Mouse (Mus musculus): ENCODE measurements around the gene Bdh1. TPM values are rescaled to one million over a fixed set of nuclear protein-coding genes. Genes with fewer than 3 reads are reported as not detected.

Bdh1 gene
- polyA plus RNA-seq, 1 experiment from 2014 or later: 208 TPM

DNA sequence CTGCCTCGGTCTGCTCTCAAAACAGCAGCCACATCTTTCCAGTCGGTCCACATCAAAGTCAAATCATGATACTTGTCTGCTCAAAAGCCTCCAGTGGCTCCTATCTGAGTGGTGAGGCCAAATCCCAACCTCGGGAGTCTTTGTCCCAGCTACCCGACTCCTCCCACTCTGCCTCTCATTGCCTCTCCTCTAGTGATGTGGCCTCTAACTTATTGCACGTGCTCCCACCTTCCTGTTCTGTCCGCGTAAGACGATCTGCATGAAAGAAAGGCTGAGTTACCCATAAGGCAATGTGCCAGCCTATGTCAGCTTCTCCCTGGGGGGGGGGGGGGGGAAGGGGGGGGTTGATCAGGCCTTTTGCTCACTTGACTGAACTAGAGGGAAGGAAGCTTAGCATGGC lies 20.0 kb upstream of the Bdh1 start:
- Histone ChIP-seq H3K27me3 (ENCODE audit: insufficient read depth, low read length) (no peaks in the 10 kb centered on the region), H3K4me3 (ENCODE audit: low read depth, low read length) (no peak overlapping the region), H3K9me3 (ENCODE audit: low read length) (peaks cover 3% of the 10 kb centered on the region), H3K27ac (ENCODE audit: low read depth) (no peak overlapping the region), H3K9ac (replicated peaks) (no peak overlapping the region), H3K4me1 (ENCODE audit: insufficient read depth) (no peaks in the 10 kb centered on the region), H3K4me2 (ENCODE audit: low read depth, low read length) (no peak overlapping the region), H3K36me3 (replicated peaks; ENCODE audit: insufficient read depth, low read length) (no peaks in the 10 kb centered on the region)
- 39% methylated on average over 8 of the region's 8 CpGs for WGBS (ENCODE audit: insufficient replicate concordance)
- ATAC-seq: no peak
- no peak for DNase-seq
- TF ChIP-seq CTCF (IDR thresholded peaks at IDR 0.05; ENCODE audit: low read depth): no peak
- TF ChIP-seq EP300 (IDR thresholded peaks at IDR 0.05; ENCODE audit: low read depth): no peak

GRCm38 (mm10) chr16:31403971-31404370 lies 18.1 kb upstream of the Bdh1 start:
- TF ChIP-seq CTCF (IDR thresholded peaks at IDR 0.05; ENCODE audit: low read depth) (no peak), EP300 (IDR thresholded peaks at IDR 0.05; ENCODE audit: low read depth) (no peak)
- Histone ChIP-seq H3K9ac (replicated peaks) (no peak overlapping the region), H3K27me3 (ENCODE audit: insufficient read depth, low read length) (no peaks in the 10 kb centered on the region), H3K4me3 (ENCODE audit: low read depth, low read length) (no peak overlapping the region), H3K9me3 (ENCODE audit: low read length) (peaks cover 4% of the 10 kb centered on the region; the same call in 1 of the 2 replicates), H3K27ac (ENCODE audit: low read depth) (no peak overlapping the region), H3K4me1 (ENCODE audit: insufficient read depth) (no peaks in the 10 kb centered on the region), H3K4me2 (ENCODE audit: low read depth, low read length) (no peak overlapping the region), H3K36me3 (replicated peaks; ENCODE audit: insufficient read depth, low read length) (no peaks in the 10 kb centered on the region)
- no peak for ATAC-seq
- 84% methylated on average over 4 of the region's 4 CpGs for WGBS (ENCODE audit: insufficient replicate concordance)
- DNase-seq: no peak

- Histone ChIP-seq H3K27me3 (ENCODE audit: insufficient read depth, low read length) (no peaks in the 10 kb centered on the region), H3K9ac (replicated peaks) (no peak overlapping the region), H3K36me3 (replicated peaks; ENCODE audit: insufficient read depth, low read length) (no peaks in the 10 kb centered on the region), H3K4me2 (ENCODE audit: low read depth, low read length) (no peak overlapping the region), H3K9me3 (ENCODE audit: low read length) (peaks cover 4% of the 10 kb centered on the region; the same call in 1 of the 2 replicates), H3K4me3 (ENCODE audit: low read depth, low read length) (no peak overlapping the region), H3K4me1 (ENCODE audit: insufficient read depth) (no peaks in the 10 kb centered on the region), H3K27ac (ENCODE audit: low read depth) (no peak overlapping the region)
- WGBS (ENCODE audit: insufficient replicate concordance): 64% methylated on average over 1 of the region's 1 CpGs
- peak; percentile 55 for TF ChIP-seq CTCF (IDR thresholded peaks at IDR 0.05; ENCODE audit: low read depth)
- TF ChIP-seq EP300 (IDR thresholded peaks at IDR 0.05; ENCODE audit: low read depth): no peak
- DNase-seq: no peak
- ATAC-seq: no peak
Observed at GRCm38 (mm10) chr16:31405040-31405439, 17.0 kb upstream of the Bdh1 start.

- H3K27ac ChIP-seq (ENCODE audit: low read depth): no peak overlapping the region
- 66% methylated on average over 3 of the region's 3 CpGs for WGBS (ENCODE audit: insufficient replicate concordance)
- DNase-seq: no peak
- no peak overlapping the region for H3K9ac ChIP-seq (replicated peaks)
- H3K9me3 ChIP-seq (ENCODE audit: low read length): peaks cover 4% of the 10 kb centered on the region; the same call in 1 of the 2 replicates
- ATAC-seq: no peak
- H3K36me3 ChIP-seq (replicated peaks; ENCODE audit: insufficient read depth, low read length): no peaks in the 10 kb centered on the region
- no peak overlapping the region for H3K4me2 ChIP-seq (ENCODE audit: low read depth, low read length)
- H3K4me1 ChIP-seq (ENCODE audit: insufficient read depth): no peaks in the 10 kb centered on the region
- no peaks in the 10 kb centered on the region for H3K27me3 ChIP-seq (ENCODE audit: insufficient read depth, low read length)
- H3K4me3 ChIP-seq (ENCODE audit: low read depth, low read length): no peak overlapping the region
- TF ChIP-seq CTCF (IDR thresholded peaks at IDR 0.05; ENCODE audit: low read depth) (no peak), EP300 (IDR thresholded peaks at IDR 0.05; ENCODE audit: low read depth) (no peak)
Observed at GRCm38 (mm10) chr16:31407872-31408271, 14.2 kb upstream of the Bdh1 start.

- ATAC-seq (no peak), DNase-seq (no peak)
- Histone ChIP-seq H3K4me2 (ENCODE audit: low read depth, low read length) (no peak overlapping the region), H3K27me3 (ENCODE audit: insufficient read depth, low read length) (no peaks in the 10 kb centered on the region), H3K9me3 (ENCODE audit: low read length) (peaks cover 4% of the 10 kb centered on the region; the same call in 1 of the 2 replicates), H3K4me1 (ENCODE audit: insufficient read depth) (no peaks in the 10 kb centered on the region), H3K4me3 (ENCODE audit: low read depth, low read length) (no peak overlapping the region), H3K27ac (ENCODE audit: low read depth) (peak overlapping the region; percentile 6; the same call in 1 of the 2 replicates), H3K9ac (replicated peaks) (no peak overlapping the region), H3K36me3 (replicated peaks; ENCODE audit: insufficient read depth, low read length) (no peaks in the 10 kb centered on the region)
- TF ChIP-seq CTCF (IDR thresholded peaks at IDR 0.05; ENCODE audit: low read depth) (no peak), EP300 (IDR thresholded peaks at IDR 0.05; ENCODE audit: low read depth) (no peak)
- 63% methylated on average over 4 of the region's 4 CpGs for WGBS (ENCODE audit: insufficient replicate concordance)
Observed at GRCm38 (mm10) chr16:31410969-31411368, 11.1 kb upstream of the Bdh1 start.

- peak; percentile 94 for ATAC-seq
- 56% methylated on average over 14 of the region's 14 CpGs for WGBS (ENCODE audit: insufficient replicate concordance)
- H3K9me3 ChIP-seq (ENCODE audit: low read length): peaks cover 4% of the 10 kb centered on the region; the same call in 1 of the 2 replicates
- H3K4me2 ChIP-seq (ENCODE audit: low read depth, low read length): no peak overlapping the region
- H3K27ac ChIP-seq (ENCODE audit: low read depth): peak overlapping the region; percentile 78
- no peaks in the 10 kb centered on the region for H3K4me1 ChIP-seq (ENCODE audit: insufficient read depth)
- peak; percentile 79 for DNase-seq
- no peaks in the 10 kb centered on the region for H3K27me3 ChIP-seq (ENCODE audit: insufficient read depth, low read length)
- TF ChIP-seq EP300 (IDR thresholded peaks at IDR 0.05; ENCODE audit: low read depth): no peak
- no peak for TF ChIP-seq CTCF (IDR thresholded peaks at IDR 0.05; ENCODE audit: low read depth)
- no peak overlapping the region for H3K9ac ChIP-seq (replicated peaks)
- no peaks in the 10 kb centered on the region for H3K36me3 ChIP-seq (replicated peaks; ENCODE audit: insufficient read depth, low read length)
- no peak overlapping the region for H3K4me3 ChIP-seq (ENCODE audit: low read depth, low read length)
Observed at GRCm38 (mm10) chr16:31412321-31412720, 9.8 kb upstream of the Bdh1 start.

GRCm38 (mm10) chr16:31413777-31414176 lies 8.3 kb upstream of the Bdh1 start:
- ATAC-seq: no peak
- DNase-seq: no peak

More at GRCm38 (mm10) chr16:31413777-31414176, 8.3 kb upstream of the Bdh1 start:
- Histone ChIP-seq H3K27ac (ENCODE audit: low read depth) (no peak overlapping the region), H3K9me3 (ENCODE audit: low read length) (no peaks in the 10 kb centered on the region), H3K4me1 (ENCODE audit: insufficient read depth) (no peaks in the 10 kb centered on the region), H3K9ac (replicated peaks) (no peak overlapping the region), H3K4me3 (ENCODE audit: low read depth, low read length) (no peak overlapping the region), H3K27me3 (ENCODE audit: insufficient read depth, low read length) (no peaks in the 10 kb centered on the region), H3K36me3 (replicated peaks; ENCODE audit: insufficient read depth, low read length) (no peaks in the 10 kb centered on the region), H3K4me2 (ENCODE audit: low read depth, low read length) (no peak overlapping the region)
- 63% methylated on average over 3 of the region's 3 CpGs for WGBS (ENCODE audit: insufficient replicate concordance)
- TF ChIP-seq EP300 (IDR thresholded peaks at IDR 0.05; ENCODE audit: low read depth) (no peak), CTCF (IDR thresholded peaks at IDR 0.05; ENCODE audit: low read depth) (no peak)
